Mouse (Mus musculus): ENCODE results near the gene 1700092M07Rik.

1700092M07Rik gene

GRCm38 (mm10) chr19:8740603-8741002 is at the start of gene 1700092M07Rik:
Gene 1700092M07Rik, plus strand, starts transcription at chr19:8740718.
- no peak for DNase-seq (ENCODE audit: low spot score in 2 of 2)

- DNase-seq (ENCODE audit: low spot score in 2 of 2): no peak
Measured at GRCm38 (mm10) chr19:8691871-8692539, 48.5 kb upstream of the 1700092M07Rik start.

GRCm38 (mm10) chr19:8692740-8693139 is 47.8 kb upstream of the 1700092M07Rik start:
- DNase-seq (ENCODE audit: low spot score in 2 of 2): no peak

- no peak for DNase-seq (ENCODE audit: low spot score in 2 of 2)
Measured at GRCm38 (mm10) chr19:8695330-8695729, 45.2 kb upstream of the 1700092M07Rik start.

GRCm38 (mm10) chr19:8699652-8700051 is 40.9 kb upstream of the 1700092M07Rik start:
- DNase-seq (ENCODE audit: low spot score in 2 of 2): no peak

GRCm38 (mm10) chr19:8702458-8702857 is 38.1 kb upstream of the 1700092M07Rik start:
- no peak for DNase-seq (ENCODE audit: low spot score in 2 of 2)

- no peak for DNase-seq (ENCODE audit: low spot score in 2 of 2)
Measured at GRCm38 (mm10) chr19:8703571-8703970, 36.9 kb upstream of the 1700092M07Rik start.

GRCm38 (mm10) chr19:8705026-8705708 is 35.4 kb upstream of the 1700092M07Rik start:
- DNase-seq (ENCODE audit: low spot score in 2 of 2): no peak

GRCm38 (mm10) chr19:8706132-8706667 is 34.3 kb upstream of the 1700092M07Rik start:
- DNase-seq (ENCODE audit: low spot score in 2 of 2): no peak

- no peak for DNase-seq (ENCODE audit: low spot score in 2 of 2)
Measured at GRCm38 (mm10) chr19:8706930-8707329, 33.6 kb upstream of the 1700092M07Rik start.

- no peak for DNase-seq (ENCODE audit: low spot score in 2 of 2)
Measured at GRCm38 (mm10) chr19:8708954-8709353, 31.6 kb upstream of the 1700092M07Rik start.

GRCm38 (mm10) chr19:8710057-8710456 is 30.5 kb upstream of the 1700092M07Rik start:
- DNase-seq (ENCODE audit: low spot score in 2 of 2): peak in 1 of 2 experiments; percentile 23

- DNase-seq (ENCODE audit: low spot score in 2 of 2): no peak
Measured at GRCm38 (mm10) chr19:8711506-8711905, 29.0 kb upstream of the 1700092M07Rik start.

- DNase-seq (ENCODE audit: low spot score in 2 of 2): no peak
Measured at GRCm38 (mm10) chr19:8711949-8712869, 28.3 kb upstream of the 1700092M07Rik start.

GRCm38 (mm10) chr19:8712870-8713305 is 27.6 kb upstream of the 1700092M07Rik start:
- DNase-seq (ENCODE audit: low spot score in 2 of 2): peak; percentile 46 to 64

- DNase-seq (ENCODE audit: low spot score in 2 of 2): peak; percentile 93 to 96
Measured at GRCm38 (mm10) chr19:8713306-8713996, 27.1 kb upstream of the 1700092M07Rik start.

GRCm38 (mm10) chr19:8713997-8714652 is 26.4 kb upstream of the 1700092M07Rik start:
- peak in 1 of 2 experiments; percentile 29 for DNase-seq (ENCODE audit: low spot score in 2 of 2)

- no peak for DNase-seq (ENCODE audit: low spot score in 2 of 2)
Measured at GRCm38 (mm10) chr19:8714653-8715481, 25.7 kb upstream of the 1700092M07Rik start.

GRCm38 (mm10) chr19:8715868-8716766 is 24.4 kb upstream of the 1700092M07Rik start:
- DNase-seq (ENCODE audit: low spot score in 2 of 2): no peak

All from right cerebral cortex, adult 2 months (tissue).